Mouse (Mus musculus) layer of hippocampus, adult 9-11 months (tissue): Measurements from ENCODE around the gene Hapln1.

Experiments used
- DNase-seq: peaks from one replicate; pipeline ENCODE4 v3.0.0; 2022

The Hapln1 gene

DNA sequence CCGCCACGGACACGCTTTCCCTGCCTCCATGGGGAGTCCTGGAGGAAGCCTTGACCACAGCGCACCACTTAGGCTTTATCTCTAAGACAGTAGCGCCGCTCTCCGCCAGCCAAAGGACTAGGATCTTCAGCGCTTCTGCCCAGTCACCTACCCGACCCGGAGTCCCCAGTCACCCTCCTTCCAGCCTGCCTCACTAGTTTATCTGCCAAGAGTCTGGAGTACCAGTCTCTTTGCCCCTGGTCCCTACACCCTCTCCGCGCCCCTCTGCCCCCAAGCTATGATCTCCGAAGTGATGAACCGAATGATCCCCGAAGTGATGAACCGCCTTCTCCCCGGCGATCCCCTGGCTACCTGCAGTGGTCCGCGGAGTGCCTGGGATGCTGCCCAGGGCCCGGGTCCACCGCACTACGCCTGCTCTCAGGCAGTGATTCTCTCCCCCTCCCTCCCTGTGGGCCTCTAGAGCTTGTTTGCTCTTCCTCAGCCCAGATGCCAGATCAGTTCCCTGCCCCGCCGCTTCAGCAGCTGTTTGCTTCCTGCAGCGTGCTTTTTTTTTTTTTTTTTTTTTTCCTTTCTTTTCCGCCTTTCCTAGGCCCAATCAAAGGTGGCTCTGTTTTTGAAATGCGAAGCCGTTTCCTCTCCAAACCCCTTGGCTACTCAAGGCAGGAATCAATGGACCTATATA lies at the start of gene Hapln1:
Gene Hapln1, plus strand, starts transcription at position 592 of the 682 bp plus-strand sequence.
- peak; percentile 40 for DNase-seq

DNA sequence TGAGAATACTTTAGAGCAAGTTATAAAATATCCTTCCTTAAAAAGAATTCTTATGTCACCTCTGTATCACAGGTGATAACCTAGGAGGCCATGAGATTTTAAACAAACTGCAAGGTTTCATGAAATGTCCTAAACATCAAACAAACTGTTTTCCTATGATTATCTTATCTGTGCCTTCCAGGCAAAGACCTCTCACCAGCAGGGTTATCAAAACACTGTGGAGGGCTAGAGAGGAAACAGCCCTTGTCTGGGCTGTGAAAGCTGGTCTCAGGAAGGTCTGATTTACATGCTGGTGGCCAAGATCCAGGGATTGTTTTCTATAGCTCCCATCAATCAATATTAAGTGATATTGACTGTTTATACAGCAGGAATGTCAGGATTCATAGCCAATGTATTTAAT lies 46.4 kb upstream of the Hapln1 start:
- no peak for DNase-seq

DNA sequence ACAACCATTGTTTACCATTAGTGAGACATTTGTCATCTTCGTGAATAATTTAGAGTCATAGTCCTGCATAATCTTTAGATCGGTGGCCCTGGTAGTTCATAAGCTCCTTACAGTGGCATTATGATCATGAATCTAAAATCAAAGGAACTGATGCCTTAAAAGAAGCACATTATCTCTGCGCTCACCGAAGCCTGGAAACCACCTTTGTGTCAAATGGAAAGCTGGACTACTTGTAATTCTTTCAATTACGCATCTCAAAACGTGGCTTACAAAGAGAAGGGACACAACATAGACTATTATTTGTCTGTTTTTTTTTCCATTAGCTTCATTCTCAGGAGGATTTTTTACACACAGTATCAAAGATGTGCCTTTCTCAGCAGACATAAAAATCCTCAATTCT lies 45.9 kb upstream of the Hapln1 start:
- DNase-seq: no peak

DNA sequence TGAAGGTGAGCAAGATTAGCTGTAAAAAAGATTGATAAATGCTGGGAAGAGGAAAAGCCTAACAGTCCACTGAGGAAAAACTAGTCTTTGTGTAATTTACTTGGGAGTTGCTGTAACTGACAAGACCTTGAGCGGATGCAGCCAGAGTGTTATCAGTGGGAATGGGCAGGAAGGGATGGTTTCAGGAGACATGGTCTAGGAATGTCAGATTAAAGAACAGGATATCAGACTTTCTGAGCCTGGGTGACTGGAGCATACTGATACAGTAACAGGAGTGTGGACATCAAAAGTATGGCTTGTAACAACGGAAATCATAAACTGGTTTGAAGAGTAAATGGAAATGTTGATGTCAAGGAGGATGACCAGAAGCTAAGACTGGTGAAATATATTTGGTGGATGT lies 43.0 kb upstream of the Hapln1 start:
- DNase-seq: no peak

DNA sequence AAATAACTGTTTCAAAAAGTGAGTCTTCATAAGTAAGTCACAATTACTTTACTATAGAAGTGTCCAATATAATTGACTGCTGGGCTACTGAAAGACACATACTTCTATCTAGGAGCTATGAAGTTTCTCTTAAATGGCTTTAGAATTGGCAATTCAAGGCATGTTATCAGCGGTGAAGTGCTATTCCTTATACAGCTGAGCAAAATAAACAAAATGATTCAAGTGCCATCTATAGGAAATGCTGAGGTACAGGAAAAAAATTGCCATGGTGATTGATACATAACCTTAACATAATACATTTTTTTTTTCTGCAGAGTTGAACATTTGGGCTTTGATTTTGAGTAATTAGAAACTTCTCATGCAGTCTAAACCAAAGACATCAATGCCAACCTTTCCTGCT lies 40.2 kb upstream of the Hapln1 start:
- no peak for DNase-seq

DNA sequence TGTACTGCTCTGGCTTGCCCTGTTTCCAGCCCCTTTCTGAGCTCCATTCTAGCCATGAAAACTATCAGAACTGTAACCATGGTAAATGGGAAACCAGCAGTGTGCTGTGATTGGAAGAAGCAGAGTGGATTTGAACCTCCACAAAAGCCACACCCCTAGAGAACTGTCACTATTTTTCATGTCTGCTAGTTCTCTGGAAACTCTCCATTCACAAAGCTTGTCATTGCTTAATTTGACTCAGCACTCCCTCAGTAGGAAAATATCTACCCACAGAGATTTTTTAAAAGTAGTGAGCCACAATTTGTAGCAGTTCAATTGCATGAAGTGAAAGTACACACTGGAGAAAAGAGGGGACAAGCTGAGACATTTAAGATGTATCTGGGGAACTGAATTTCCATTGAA lies 18.1 kb upstream of the Hapln1 start:
- no peak for DNase-seq

DNA sequence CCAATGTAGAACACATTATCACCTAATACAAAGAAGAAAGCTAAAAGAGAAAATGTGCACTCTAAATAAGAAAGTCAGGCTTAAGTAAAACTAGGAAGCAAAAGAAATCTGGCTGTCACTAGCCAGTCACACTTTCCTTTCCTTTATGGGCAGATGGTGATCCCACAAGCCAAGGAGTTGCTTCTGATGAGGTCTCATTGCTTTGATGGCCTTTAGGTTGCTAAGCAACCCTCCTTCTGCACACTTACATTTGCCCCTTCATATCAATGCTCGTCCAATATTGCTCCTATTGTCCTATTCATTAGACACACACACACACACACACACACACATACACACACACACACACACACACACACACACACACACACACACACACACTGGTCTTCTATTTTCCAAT lies 10.9 kb upstream of the Hapln1 start:
- no peak for DNase-seq

DNA sequence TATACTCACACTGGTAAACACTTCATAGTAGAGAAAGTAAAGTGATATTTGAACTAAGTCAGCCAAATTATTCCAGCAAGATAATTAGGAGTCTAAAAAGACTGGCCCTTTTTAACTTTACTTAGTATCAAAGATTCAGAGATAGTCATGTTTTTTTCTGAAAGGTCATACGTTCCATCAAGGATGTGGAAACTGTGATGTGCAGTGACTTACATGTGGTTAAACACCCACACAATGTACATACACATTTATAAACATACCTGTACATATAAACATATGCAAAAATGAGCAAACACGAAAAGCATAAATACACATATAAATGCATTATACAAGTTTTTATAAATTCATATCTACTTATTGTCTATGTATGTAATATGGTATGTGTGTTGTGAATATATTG lies 9.2 kb upstream of the Hapln1 start:
- no peak for DNase-seq

DNA sequence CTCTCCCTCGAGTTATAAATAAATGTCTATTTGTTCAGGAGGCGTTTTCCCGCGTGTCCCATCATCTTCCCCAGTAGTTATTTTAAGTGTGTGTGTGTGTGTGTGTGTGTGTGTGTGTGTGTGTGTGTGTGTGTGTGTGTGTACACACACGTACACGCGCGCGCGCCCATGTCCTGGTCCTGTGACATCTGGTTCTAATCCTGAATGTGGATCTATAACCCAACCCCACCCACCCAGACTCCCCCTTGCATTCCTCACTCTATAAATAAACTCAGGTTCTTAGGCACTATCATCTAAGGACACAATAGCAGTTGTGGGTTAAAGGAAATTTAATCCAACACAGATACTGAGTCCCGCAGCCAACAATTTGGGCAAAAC lies 280 bp downstream of the Hapln1 start:
- no peak for DNase-seq

DNA sequence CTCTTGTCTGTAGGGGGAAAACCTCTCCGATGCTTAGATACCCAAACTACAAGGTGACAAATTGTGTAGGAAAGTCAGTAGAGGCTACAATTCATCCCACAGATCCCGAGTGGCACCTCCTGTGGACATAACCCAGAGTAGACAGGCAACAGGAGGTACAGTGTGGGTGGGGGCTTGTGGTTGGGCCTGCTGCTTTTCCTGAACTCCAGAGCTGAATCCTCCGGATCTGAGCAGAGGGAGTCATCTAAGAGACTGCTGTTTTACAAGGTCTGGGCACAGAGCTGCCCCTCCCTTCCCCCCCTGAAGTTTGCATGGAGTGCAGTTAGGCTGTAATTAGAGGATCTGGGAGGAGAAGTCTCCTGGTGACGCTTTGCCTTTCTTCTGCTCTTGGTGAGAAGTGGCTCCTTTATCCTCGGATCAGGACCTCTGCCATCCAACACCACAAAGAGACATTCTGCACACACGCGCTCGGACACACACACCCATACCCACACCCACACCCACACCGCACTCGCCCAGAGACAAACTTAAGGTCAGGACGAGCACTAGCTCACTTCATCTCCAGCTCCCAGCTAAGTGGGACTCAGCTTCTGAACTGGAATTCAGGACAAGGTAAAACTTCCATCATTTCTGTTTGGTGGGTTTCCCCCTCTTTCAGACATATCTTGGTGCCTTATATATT lies 846 bp downstream of the Hapln1 start:
- no peak for DNase-seq

DNA sequence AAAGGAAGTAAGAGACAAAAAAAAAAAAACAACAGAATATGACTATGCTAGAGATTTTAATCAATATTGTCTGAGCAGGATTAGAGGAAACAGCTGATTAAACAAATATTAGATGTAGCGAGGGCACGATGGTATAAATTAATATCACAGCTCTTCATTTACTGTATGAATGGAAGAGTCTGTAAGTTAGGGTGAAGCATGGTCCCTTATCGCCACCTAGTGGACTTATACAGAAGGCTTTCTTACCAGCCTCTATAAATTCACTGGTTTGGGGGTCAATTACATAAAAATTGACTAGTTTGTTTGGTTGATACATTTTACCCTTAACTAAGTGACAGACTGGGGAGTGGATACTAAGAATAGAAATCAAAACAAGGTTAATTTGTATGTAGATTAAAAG lies 3.4 kb downstream of the Hapln1 start:
- peak; percentile 31 for DNase-seq

DNA sequence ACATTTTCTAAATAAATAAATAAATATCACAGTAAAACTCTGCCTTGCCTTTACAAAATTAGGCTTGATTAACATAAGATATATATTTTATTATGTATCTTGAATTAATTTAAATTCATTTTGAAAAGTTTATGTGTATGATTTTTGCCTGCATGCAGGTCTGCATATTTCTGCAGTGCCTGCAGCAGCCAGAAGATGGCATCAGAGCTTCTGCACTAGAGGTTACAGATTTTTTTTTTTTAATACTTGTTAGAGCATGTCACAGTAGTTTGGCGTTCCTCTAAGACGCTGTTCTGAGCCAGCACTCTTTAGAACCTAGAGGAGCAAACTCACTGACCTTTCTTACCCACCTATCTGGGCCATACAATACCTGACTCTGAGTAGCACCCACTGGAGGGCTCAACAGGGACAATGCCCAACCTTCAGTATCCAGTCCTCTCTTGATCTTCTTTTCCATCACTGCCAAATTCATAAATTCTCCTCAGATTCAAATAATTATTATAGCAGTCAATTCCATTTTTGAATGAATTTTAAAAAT lies 8.7 kb downstream of the Hapln1 start:
- peak; percentile 11 for DNase-seq

DNA sequence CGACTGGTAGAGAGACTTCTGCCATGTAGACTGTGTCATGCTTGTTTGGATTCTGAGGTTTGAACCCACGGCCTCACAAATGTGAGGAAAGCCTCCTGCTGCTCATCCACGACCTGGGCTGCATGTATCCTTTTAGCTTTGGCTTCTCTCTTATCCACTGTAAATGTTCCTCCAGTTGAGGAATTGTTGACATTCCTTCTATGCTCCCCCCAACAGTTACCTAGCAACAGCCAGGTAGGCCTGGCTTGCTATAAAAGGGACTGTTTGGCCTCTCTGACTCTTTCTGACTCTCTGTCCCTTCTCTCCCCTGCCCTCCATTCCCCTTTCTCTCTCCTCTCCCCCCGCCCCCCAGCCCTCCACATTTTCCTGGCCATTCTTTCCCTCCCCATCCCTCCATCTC lies 9.9 kb downstream of the Hapln1 start:
- DNase-seq: no peak

DNA sequence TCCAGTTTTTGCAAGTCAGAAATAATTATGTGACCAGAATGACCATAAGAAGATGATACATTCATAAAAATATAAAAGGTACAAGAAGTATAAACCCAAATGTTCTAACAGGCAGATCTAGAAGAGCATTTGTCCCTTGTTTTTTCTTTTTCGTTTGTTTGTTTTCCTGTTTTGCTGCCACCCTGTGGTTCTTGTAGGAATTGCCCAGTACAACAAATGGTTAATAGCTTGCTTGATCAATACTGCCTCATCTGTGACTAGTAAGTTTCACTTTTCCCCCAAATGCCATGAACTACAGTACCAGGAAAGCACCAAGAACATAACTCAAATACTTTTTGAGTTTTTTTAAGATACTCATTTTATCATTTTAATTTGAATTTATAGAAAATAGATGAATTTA lies 11.9 kb downstream of the Hapln1 start:
- no peak for DNase-seq

DNA sequence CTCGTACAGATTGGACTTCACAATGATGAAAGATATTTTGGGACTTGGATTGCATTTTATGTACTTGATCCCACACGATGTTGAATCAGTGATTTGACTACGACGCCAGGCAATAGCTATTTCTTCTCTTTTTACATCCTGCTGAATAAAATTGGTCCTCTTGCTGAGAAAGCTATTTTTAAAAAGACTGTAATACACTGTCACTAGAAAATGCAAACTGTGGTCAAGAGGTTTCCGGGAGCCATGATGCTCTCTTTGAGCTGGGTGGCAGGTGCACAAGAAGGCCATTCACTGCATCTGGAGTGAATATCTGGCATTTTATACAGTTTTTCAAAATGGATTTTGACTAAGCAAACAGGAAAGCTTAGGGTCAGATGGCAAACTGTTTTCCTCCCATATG lies 24.9 kb downstream of the Hapln1 start:
- no peak for DNase-seq

DNA sequence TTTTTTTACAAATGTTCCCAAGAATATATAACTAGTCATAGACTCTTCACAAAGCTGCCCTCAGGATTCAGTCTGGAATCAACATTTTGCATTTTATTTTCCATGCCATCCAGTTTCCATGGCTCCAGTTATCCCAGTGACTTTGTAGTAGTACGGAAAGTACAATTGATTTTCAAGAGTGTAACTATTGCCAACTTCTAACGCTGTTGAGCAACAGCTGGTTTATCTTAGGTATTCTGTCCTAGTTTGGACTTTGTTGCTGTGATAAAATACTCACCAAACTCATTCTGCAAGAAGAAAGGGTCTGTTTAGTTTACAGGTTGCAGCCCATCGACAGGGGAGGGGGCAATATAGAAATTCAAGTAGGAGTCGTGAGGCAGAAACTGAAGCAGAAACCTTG lies 26.7 kb downstream of the Hapln1 start:
- no peak for DNase-seq

DNA sequence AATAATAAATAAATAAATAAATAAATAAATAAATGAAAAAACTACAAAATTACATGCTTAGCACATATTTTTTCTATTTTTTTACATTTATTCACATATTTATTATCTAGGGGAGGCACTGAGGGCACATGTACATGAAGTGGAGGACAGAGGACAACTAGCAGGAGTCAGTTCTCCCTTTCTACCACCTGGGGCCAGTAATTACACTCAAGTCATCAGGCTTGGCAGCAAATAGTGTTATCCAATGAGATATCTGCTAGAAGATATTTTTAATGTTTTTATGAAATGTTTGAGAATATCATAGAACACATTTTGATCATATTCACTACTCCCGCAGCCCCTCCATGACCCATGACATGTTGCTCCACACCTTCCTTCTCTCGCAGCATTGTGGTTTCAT lies 39.5 kb downstream of the Hapln1 start:
- no peak for DNase-seq

DNA sequence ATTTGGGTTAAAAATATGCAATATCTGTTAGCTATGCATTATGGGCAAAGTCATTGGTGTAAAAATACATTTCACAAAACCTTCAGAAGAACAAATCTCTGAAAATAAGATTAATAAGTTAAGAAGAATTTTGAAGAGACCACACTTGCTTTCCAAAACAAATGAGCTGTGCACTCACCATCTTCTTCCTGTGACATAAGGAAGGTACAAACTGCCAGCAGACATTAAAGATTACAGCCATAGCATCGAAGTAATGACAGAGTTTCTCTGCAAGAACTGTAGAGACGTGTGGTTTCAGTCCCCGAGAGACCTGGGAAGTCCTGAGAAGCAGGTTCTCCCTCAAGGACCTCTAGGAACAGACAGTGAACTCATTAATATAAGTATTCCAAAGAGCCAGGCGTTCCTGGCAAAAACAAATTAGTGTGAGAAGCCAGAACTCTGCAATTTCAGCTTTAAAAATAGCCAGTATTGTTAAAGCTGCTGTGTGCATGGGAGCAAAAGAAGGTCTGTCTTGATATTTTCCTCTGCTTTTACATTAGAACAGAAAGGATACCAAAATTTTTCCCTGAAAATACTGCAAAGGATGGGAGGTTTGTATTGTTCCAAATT lies 43.6 kb downstream of the Hapln1 start:
- DNase-seq: no peak

DNA sequence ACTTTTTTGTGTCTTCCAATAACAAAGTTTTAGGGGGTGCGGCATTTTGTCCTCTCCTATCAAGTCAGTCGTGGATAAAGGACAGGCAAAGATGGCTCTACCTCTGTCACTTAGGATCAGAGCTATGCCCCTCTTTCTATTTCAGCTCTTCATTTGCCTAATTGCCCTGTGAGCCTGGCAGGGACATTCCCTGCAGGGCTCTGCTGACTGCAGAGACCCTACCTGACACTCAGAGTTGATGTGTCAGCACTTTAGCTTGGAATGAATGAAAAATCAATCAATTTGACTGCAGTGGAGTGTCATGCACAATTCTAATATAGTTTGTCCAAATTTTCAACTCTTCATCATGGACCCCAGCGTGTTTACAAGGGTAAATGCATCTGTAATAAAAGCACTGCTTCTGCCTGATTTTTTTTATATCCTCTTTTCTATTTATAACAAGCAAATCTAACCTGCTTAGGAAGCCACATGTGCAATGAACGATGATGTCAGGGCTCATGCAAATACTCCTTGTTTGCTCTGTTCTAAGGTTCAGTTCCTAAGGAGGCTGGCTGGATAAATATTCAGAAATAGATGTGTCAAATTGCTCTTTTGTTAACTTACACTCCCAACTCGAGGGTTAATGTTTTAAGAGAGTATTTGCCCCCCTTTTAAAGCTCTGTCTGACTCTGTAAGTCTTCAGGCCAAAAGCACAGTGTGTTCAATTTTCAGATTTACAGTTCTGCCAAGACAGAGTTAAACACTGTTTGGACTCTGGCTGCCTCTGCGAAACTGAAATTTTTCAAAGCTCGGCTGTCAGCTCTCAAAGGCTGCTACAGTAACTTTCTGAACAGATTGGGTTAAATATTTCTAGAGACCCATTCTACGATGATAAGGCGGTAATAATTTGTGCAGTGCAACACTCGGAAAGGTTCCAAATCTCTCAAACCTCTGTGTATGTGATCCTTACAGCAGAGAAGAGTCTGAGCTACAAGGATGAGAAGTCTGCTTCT lies 44.4 kb downstream of the Hapln1 start:
- no peak for DNase-seq

DNA sequence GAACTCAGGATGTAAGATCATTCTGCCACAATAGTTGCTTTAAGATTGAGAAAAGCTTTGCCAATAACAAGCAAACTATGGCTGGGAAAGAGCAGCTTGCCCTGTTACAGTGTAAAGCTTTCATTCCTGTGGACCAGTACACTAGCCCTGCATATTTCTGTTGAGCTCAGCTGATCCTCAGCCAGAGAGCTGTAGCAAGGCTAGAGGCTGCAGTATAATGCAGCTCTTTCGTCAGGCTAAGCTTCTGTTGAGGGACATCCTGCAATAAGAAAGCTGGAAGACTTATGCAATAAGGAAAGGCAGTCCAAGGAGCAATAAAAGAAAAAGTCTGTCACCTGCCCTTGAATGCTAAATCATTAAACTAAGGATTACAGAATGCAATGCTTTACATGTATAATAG lies 45.5 kb downstream of the Hapln1 start:
- DNase-seq: no peak

DNA sequence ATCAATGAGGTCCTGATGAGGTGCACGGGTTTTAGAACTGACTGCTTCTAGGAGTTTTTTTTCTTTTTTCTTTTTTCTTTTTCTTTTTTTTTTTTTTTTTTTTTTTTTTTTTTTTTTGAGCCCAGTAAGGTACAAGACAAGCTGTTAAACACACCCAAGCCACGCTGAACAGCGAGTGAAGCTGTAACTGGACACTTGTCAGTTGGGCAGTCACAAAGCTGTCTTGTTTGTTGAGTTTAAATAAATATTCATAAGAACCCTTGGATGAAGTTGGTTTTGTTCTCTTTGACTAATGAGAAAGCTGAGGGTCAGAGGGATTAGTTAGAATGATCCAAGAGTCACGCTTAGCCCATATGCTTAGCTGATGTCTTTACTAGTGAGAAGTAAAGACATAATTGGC lies 55.5 kb downstream of the Hapln1 start:
- DNase-seq: no peak

DNA sequence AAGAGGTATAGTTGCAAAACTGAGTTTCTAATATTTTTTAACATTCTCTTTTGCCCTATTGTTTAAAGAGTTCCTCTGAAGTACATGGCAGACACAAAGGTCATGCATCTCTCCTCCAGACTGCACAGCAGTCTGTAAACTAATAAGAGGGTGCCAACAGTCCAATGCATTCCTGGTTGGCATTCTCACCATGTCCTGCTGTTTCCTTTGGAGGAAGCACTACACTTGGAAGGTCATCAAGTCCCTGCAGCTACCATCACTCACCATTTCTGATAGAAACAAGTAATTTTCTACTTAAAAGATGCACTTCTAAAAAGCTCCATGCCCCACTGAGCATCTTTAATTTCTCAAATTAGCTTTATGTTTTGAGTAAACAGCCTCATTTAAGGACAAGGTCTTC lies 57.8 kb downstream of the Hapln1 start:
- DNase-seq: no peak

DNA sequence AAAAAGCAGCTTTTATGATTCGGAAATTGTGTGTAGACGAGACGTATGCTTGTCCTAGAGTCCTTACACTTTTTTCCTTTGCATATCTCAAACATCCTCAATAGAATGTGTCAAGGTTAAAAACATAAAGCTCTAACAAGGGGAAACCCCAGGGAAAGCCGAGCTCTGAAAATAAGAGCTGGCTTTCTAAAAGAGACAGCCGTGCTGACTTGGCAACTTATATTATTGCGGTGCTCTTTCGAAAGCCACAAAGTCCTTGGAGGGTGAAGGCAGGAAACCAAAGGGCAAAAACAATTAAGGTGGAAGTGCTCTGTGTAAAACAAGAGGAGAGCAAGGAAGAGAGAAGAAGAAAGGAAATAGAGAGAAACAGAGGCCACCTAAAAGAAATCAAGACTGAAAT lies 60.9 kb downstream of the Hapln1 start:
- no peak for DNase-seq
